Mouse (Mus musculus): Measurements from ENCODE around the gene Mfsd12.

Gene Mfsd12

DNA sequence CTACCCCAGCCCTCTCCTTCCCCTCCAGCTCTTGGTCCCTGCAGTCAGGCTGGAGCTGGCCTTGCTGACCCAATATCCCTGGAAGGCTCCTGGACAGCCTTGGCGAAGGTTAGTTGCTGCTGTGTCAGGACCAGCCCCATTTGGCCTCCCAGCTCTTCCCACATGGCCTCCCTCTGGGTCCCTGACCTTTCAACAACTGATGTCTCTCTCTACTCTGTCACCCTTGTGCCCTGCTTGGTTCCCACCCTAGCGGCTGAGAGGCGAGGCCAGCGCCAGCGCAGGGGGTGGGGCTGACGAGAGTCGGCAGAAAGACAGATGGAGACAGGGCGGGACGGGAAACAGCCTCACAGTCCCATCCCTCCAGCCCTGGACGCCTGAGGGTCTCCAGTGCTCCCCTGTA, 28.9 kb upstream of the Mfsd12 start, which contains the start of gene Tbxa2r:
Tbxa2r (plus strand) TSS at position 346 of the 400 bp plus-strand sequence.
- no peak for DNase-seq (ENCODE audit: low read depth, low spot score)

DNA sequence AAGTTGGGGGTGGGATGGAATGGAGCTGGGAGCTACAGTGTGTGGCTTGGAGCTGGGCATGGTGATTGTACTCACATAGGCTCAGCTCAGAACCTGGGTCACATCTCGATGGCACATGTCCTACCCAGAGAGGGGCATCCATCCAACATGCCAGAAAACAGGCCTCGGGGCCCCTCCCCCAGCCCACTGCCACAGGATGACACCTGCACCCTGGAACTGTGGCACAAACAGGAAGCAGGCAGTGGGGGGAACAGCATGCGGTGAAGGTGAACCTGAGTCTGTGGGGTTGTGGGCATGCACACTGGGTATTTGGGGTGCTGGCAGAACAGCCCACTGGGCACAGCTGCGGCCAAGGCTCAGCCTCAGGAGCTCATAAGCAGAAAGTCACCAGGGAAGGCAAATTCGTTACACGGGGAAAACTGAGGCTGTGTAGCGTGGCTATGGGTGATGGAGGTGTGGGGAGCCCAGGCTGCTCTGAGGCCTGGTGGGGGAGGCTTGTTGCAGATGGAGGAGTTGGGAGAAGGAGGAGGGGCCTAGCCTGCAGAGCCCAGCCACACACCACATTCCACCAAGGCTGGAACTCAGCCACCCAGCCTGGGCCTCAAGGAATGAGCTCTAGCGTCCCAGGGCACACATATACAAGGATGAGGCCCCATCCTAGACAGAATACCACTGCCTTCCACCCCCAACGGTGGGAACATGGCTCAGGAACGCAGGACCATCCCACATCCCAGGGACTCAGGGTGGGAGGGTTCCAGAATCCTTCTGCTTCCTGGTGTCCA, 27.9 kb upstream of the Mfsd12 start:
- no peak for DNase-seq (ENCODE audit: low read depth, low spot score)

DNA sequence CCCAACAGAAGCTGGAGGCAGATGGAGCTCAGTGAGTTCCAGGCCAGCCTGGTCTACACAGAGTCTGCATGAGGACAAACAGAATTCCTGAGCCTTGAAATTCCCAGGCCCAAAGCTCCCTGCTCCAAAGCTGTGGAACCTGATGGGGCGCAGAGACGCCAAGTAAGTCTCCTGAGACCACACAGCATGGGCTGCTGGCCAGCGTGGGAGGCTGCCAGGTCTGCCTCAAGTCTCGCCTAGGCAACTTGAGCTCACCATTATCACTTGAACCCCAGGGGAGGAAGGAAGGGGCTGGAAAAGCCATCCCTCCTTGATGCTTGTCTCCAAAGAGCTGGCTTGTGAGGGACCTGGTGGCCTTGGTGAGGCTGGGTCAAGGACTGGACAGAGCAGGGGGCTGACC, 27.3 kb upstream of the Mfsd12 start:
- no peak for DNase-seq (ENCODE audit: low read depth, low spot score)

DNA sequence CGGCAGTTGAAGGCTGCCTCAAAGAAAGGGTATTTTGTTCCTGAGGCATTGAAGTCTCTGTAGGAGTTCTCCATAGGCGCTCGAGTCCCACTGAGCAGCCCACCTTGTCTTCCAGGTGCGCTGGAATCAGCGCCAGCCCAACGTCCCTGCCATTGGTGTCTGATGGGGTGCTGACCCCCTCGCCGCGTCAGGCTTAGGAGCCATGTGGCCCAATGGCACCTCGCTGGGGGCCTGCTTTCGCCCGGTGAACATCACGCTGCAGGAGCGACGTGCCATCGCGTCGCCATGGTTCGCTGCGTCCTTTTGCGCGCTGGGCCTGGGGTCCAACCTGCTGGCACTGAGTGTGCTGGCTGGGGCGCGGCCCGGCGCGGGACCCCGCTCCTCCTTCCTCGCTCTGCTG, 25.0 kb upstream of the Mfsd12 start:
- DNase-seq (ENCODE audit: low read depth, low spot score), result no peak

DNA sequence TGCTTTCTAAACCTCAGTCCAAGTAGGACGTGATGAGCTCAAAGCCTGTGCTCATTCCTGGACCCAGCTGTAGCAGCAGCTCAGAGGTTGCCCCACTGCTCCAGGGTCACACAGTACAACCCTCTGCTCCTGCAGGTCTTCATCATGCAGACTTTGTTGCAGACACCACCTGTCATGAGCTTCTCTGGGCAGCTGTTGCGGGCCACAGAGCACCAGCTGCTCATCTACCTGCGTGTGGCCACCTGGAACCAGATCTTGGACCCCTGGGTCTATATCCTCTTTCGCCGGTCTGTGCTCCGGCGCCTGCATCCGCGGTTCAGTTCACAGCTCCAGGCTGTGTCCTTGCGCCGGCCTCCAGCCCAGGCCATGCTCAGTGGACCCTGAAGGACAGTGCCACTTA, 23.0 kb upstream of the Mfsd12 start:
- no peak for DNase-seq (ENCODE audit: low read depth, low spot score)

DNA sequence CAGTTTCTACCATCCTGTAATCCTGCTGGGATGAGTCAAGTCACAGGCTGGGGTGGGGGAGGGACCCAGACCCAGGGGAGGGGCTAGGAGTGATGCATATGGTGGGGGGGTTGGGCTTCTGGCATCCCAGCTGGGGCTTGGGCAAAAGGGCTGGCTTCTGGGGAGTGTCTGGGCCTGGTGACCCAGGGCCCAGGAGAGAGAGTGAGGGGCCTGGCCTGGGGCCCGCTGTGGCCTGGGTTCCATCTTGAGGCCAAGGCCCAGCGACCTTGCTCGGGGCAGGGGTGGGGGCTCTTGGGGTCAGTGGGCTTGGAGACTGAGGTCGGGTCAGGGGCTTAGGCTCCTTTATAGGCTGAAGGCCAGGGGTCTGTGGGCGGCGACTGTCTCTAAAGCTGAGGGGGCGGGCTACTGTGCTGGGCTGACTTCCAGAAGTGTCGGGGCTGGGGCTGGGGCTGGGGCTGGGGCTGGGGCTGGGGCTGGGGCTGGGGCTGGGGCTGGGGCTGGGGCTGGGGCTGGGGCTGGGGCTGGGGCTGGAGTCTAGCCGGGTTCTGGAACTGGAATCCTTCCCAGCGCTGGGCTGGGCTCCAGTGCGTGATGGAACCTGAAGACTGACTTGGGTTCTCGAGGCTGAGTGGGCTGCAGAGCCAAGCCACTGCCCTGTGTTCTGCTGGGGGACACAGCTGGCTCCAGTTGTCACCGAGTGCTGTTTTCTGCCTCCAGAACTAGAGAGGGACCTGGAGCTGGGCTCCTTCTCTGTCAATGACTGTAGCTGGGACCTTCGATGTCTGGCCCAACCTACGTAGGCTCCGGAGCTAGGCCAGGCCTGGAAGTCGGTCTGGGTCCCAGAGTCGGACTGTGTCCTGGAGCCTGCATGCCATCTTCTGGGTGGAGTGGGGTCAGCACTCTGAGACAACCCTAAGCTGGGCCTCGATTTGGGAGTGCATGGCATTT, 21.6 kb upstream of the Mfsd12 start:
- no peak for DNase-seq (ENCODE audit: low read depth, low spot score)

DNA sequence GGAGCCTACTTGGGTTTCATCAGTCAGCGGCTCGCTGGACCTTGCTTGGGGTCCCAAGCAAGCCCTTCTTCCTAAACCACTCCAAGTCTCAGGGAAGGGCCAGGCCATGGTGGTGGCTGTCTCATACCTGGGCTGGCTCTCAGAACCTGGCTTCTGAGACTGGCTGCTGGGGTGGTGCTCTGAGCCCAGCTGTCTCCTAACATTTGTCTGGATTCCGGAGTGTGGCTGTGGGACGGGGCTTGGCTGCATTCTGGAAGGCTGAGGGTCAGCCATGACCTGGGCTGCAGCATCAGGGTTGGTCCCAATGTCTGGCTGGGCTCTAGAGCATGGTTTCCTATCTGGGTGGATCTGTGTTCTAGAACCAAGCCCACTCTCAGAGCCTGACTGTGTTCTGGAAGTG, 20.7 kb upstream of the Mfsd12 start:
- no peak for DNase-seq (ENCODE audit: low read depth, low spot score)

DNA sequence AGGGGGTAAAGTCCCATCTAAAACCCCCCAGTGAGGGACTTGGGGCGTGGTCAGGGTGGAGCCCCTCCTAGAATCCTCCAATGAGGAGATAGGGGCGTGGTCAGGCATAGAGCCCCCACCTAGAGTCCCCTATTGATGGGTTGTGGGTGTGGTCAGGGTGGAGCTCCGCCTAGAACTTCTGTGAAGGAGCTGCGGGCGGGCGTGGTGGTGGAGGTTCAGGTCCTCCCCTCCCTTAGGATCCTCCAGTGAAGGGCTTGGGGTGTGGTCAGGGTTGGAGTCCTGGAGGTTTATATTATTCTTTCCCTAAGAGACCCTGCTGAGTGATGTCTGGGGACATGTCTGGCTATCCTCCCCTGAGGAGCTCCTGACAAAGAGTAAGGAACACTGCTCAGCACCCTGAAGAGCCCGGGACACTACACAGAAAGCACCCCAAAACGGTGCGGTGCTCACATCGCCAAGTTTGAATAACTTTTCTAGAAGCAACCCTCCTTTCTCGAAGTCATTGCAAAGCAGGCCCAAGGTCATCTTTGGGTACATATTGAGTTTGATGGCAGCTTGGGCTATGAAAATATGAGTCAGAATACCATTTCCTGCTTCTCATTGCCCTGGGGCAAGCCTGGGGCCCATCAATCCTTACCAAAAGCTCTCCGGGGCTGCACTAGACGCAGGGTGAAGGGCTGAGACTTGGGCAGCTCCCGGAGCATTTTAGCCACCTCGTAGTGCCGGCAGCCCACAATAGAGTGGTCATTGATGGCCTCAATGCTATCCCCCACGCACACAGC, 16.5 kb upstream of the Mfsd12 start:
- no peak for DNase-seq (ENCODE audit: low read depth, low spot score)

DNA sequence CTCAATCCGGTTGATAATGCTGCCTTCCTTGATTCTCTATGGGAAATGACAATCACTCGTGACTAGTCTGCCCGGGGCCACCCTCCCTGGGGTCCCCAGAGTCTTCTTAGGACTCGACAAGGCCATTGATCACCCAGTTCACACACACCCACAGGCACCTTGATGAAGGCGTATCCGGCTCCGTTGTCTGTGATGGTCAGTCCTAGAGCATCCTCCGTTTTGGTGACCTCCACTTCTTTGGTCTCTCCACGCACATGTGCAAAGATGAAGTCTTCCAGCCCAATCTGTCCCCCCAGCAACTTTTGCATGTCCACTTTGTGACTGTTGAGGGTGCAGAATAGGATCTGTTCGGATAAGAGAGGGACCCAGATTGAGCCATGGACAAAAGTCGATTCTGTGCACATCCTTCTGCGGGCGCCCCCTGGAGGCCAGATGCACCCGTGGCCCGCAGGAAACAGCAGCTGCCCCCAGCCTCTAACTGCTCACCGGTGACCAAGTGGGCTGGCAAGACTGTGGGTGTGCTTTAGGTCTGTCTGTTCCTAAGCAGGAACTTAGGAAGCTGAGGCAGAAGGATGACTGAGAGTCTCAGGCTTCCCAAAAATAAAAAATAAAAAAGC, 15.8 kb upstream of the Mfsd12 start:
- peak; percentile 56 for DNase-seq (ENCODE audit: low read depth, low spot score)

DNA sequence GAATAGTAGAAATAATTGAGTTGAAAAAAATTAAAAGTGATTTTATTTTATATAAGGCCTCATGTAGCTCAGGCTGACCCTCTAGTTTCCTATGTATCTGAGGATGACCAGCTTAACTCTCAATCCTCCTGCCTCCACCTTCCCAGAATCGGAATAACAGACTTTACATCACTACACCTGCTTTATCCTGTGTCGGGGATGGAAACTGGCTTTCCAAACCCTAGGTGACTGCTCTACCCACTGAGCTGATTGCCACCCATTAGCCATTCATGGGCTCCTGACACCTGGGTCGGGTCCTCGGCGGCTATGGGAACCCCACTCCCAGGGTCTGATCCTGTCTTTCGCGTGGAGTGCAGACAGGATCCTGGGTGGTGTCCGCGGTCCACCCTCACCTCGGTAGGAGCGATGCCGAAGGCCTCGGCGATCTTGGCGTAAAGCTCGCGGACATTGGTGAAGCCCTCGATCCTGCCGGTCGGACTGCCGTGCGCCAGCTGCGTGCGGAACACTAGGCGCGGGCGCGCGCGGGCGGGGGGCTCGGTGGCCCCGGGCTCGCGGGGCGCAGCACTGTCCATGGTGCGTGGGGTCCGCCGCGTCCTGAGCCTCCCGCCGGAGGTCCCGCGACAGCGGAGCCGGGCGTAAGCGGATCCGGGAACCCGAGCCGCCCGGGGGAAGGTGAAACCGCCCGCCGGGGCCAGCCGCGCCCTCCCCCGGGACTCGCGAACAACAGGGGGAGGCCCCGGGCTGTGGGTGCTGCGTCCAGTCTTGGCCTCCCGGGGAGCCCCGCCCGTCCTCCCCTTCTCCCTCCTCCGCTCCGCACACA, 14.4 kb upstream of the Mfsd12 start, which contains the start of gene Gipc3:
Gipc3 (minus strand) TSS at position 581 of the 820 bp plus-strand sequence.
- no peak for DNase-seq (ENCODE audit: low read depth, low spot score)

DNA sequence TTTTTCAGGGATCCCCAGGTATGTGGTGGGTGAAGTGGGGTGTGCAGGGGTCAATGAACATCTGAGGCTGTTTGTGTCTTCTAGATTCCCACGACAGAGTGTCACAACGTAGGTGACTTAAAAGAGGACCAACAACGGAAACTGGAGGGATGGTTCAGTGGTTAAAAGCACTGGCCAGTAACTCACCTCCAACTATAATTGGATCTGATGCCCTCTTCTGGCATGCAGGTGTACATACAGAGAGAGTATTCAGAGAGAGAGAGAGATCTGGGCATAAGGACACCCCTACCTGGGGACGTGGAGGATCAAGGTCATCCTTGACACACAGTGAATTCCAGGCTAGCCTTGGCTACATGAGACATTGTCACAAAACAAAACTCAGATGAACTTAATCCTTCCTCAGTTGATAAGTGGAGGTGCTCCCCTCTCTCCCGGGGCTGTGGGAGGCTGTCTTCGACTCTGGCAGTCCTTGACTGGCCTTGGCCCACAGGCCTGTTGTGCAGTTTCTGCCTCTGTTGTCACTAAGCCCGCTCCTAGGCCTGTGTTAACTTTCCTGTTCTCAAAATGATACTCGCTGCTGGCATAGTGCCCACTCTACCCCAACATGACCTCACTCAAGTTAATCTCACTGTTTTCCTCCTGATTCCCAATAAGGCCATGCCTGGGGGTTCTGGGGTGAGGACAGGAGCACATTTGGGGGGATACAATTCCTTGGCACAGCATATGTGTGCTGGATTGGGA, 12.7 kb upstream of the Mfsd12 start:
- DNase-seq (ENCODE audit: low read depth, low spot score), result no peak

DNA sequence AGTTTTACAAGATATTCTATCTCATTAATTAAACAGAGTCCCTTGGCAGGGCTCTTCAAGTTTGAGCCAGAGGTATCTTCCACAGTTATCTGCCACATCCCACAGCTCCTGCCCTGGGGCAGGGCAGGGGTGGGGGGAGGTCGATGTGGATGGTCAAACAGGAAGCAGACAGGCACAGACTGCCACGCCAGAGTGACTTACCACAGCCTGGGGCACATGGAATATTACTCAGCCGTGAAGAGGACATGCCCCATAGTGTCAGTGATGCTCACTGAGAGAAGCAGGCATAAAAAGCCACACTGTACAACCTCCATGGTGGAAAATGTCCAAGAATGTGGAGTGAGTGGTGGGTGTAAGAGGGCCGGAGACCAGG, 12.1 kb upstream of the Mfsd12 start:
- DNase-seq (ENCODE audit: low read depth, low spot score), result no peak

DNA sequence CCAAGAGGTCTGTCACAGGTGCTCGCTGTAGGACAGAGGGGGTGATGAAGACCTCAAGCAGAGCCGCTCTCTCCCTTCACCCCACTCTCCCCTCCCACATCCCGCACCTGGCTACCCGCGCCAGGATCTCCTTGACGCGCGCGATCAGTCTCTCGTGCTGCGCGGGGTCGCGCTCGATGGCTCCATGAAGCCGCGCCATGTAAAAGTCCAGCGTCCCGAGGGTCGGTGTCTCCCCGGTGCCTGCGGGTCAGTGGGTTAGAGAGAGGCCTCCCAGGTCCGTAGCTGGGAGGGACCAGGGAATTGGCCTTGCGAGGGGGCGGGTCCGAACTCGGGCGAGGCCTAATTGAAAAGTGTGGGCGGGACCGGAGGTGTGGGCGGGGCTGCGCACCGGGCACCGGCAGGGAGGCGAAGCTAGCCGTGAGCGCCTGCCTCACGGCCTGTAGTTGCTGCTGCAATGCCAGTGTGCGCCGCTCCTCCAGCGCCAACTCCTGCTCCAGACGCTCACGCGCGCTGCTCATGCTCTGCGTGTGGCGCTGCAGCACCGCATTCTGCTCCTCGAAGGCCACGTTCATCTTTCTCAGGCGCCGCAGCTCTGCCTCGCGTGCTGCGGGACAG, 10.7 kb upstream of the Mfsd12 start:
- peak; percentile 86 for DNase-seq (ENCODE audit: low read depth, low spot score)

DNA sequence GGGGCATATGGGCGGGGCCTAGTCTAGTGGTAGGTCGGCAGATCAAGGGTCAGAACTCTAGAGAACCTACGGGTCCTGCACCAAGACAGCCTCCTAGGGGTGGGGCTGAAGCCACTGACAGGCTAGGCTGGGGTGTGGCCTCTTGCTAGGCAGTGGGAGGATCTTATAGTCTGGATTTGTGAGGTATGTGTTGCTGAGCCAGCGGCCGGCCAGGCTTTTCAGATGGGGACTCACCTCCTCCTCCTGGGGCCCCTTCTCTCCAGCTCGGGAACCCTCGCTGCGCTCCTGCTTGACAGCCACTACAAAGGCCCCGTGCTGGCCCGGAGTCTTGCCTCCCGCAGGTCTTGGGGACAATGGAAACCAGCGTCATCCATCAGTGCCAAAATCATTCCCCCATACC, 8.1 kb upstream of the Mfsd12 start:
- no peak for DNase-seq (ENCODE audit: low read depth, low spot score)

DNA sequence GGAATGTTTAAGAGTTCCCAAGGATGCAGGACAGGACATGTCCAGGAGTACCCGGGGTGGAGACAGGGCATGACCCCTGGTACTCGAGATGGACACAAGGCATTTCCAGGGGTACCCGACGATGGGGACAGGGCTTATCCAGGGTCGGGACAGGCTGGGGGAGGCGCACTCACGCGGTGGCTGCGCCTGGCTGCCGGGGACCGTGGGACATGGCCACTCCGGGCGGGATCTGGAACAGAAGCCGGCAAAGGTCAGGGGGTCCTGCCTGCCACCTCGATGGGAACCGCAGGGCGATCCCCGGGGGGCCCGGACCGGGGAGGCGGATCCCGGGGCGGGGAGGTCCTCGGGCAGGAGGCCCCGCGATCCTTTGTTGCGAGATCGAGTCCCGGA, 7.3 kb upstream of the Mfsd12 start:
- no peak for DNase-seq (ENCODE audit: low read depth, low spot score)

DNA sequence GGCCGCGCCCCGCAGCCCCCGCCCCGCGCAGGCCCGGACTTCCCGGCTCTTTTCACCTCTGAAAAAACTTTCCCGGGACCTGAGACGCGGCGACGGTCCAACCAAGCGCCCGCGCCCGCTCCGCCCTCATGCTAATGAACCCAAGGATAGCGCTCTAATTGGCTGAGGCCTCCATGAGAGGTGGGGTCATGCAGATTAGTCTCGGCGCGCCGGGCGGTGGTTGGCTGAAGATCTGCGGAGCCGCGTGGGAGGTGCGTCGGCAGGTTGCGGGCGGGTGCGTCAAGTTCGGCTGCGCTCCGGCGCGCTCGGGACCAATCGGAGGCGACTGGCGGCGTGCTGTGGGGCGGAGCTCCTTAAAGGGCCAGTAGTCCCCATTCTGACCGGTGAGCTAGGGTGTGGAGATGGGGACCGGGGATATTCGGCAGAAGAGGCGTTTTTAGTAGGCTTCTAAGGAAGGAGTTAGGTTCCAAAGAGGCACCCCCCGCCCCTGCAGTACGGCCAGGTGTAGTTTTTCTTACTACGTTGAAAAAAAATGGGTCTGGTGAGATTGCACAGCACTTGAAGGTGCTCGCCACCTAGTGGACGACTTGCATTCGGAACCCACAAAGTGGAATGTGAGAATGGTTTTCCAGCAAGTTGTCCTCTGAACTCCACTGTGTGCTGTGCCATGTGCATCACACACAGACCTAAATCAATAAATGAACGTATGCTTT, 6.8 kb upstream of the Mfsd12 start, which contains the start of gene Hmg20b:
Hmg20b (minus strand) TSS at position 130 of the 713 bp plus-strand sequence.
- peak; percentile 100 for DNase-seq (ENCODE audit: low read depth, low spot score)

DNA sequence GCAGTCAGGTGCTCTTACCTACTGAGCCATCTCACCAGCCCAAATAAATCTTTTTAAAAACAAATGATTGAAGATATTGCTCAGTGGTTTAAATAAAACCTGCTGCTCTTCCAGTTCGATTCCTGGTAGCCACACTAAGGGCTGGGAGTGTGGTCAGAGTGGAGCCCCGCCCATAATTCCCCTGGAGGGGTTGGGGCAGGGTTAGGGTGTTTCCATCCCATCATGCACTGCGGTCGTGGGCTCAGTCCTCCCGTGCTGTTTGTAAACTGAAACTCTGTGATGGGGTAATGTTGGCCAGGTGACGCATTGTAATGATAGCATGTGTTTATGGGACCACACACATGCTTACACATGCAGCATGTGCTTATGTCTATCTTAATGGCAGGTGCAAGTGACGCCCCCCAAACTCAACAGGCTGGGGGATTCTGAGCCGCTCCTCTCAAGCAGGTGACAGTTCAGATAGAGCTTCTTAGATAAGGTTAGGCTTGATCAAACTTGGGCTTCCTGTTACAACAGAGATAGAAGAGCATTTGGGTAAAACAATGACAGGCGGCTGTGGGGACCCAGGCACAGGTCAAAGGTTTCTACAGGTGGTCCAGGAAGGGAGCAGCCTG, 5.5 kb upstream of the Mfsd12 start:
- no peak for DNase-seq (ENCODE audit: low read depth, low spot score)

Measured in brain, adult 2 months (tissue).